Mouse (Mus musculus): Measurements from ENCODE around the gene Nid2. TPM values are rescaled to one million over a fixed set of nuclear protein-coding genes. Genes with fewer than 3 reads are reported as not detected.

The Nid2 gene
- polyA plus RNA-seq, 1 experiment from 2014 or later: 8.4 TPM

GRCm38 (mm10) chr14:19858808-19859776 lies 108.0 kb downstream of the Nid2 start:
- DNase-seq (ENCODE audit: low spot score): no peak

- no peak for DNase-seq (ENCODE audit: low spot score)
Measured at GRCm38 (mm10) chr14:19860281-19860680, 109.2 kb downstream of the Nid2 start.

Other genes with a start within 250 kb of the Nid2 start
- gene Gm2244, start 201.3 kb upstream of the Nid2 start, polyA plus RNA-seq (2015; fragmentation: Nextera tagmentation; extraction: Ambion mirVana): not detected in 2 replicates
- 0.75 and 1.2 TPM in 2 replicates for gene Gm2237, start 166.1 kb upstream of the Nid2 start, polyA plus RNA-seq (2015; fragmentation: Nextera tagmentation; extraction: Ambion mirVana)
- not detected in 2 replicates for gene Gm5458, start 148.7 kb upstream of the Nid2 start, polyA plus RNA-seq (2015; fragmentation: Nextera tagmentation; extraction: Ambion mirVana)
- 206 and 214 TPM in 2 replicates for gene Rtraf, start 72.6 kb downstream of the Nid2 start, polyA plus RNA-seq (2015; fragmentation: Nextera tagmentation; extraction: Ambion mirVana)
- 28.0 and 34.2 TPM in 2 replicates for gene Gng2, start 226.4 kb downstream of the Nid2 start, polyA plus RNA-seq (2015; fragmentation: Nextera tagmentation; extraction: Ambion mirVana)